Mouse (Mus musculus) left cerebral cortex, postnatal 4 days (tissue): ENCODE results near the gene Zmiz1. TPM values are rescaled to one million over a fixed set of nuclear protein-coding genes. Genes with fewer than 3 reads are reported as not detected.

Experiments
- DNase-seq: peaks from one replicate; pipeline ENCODE4 v3.0.0-alpha.2; 2022
- intact Hi-C: fragments of 180-260 bp; cut with DNase I; formaldehyde crosslinking; loops from one replicate; pipeline ENCODE4 v1.15.1; 2025
- total RNA-seq, 2 experiments: library from RNA; stranded (reverse); gene quantifications; 2 replicates each; pipeline ENCODE4 v1.2.3; 2021

Zmiz1 gene
- total RNA-seq, 2 experiments from 2014 or later: 149 to 152 TPM

- DNase-seq: no peak
- intact Hi-C loops: no loop called here
Observed at GRCm38 (mm10) chr14:25488097-25488613, 29.2 kb downstream of the Zmiz1 start.

- DNase-seq: peak; percentile 63
Observed at GRCm38 (mm10) chr14:25489336-25490078, 30.5 kb downstream of the Zmiz1 start.

GRCm38 (mm10) chr14:25491961-25492360 is 33.0 kb downstream of the Zmiz1 start:
- intact Hi-C loops: no loop called here
- DNase-seq: no peak

More at GRCm38 (mm10) chr14:25489336-25490078, 30.5 kb downstream of the Zmiz1 start:
- intact Hi-C loops: no loop called here

- no peak for DNase-seq
- intact Hi-C loops: no loop called here
Observed at GRCm38 (mm10) chr14:25492567-25493279, 33.7 kb downstream of the Zmiz1 start.

DNA sequence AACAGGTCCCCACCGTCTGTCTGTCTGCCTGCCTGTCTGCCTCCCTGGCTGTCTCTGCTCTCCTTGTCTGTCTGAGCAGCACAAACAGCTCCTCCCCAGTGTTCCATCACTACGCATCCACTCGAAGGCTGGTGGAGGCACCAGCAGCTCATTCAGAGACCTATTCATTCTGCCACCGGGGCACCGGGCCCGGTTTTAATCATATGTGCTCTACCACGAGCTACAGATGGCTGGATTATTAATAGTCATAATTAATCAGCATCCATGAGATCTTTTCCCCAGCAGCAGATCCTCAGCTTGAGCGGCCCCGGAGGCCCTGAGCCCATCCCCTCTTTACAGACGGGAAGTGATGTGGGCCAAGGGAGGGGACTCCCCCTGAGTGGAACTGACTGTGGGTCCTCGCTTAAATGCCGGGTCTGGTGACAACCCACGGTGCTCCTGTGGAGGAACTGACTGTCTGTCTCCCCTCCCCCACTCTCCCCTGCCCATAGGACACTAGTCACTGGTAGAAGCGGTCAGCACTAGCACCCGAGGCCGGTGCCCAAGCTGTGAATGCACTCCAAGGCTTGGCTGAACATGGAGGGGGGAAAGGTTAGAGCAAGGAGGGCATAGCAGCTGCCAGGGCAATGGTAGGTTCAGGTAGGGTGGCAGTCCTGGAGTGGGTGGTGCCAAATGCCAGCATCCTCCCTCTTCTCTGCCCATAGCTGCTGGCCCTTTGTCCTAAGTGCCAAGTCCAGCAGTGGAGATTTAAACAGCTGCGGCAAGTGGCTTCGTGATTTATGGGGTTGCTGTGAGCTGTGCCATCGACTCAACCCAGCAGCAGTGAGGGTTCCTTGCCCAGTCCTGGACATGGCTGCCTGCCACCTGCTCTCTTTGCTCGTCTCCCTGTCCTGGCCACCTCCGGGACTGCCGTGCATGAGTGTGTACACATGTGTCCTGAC is 34.6 kb downstream of the Zmiz1 start:
- intact Hi-C loops: no loop called here
- DNase-seq: peak; percentile 69

DNA sequence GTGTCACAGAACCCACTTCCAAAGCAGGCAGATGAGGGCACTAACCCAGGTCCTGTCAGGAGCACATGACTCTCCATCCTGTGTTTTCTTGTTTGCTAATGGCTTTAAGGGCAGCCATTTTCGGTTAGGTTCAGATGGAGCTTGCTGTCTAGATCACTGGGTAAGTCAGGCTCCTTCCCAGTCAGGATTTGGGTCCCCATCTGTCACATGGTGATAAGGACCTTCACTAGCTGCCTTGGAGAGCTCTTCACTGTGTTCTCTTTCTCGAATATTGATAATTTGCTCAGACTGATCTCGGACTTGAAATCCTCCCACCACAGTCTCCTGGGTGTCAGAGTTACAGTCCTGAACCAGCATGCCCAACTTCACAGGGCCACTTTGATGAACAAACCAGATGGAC is 35.8 kb downstream of the Zmiz1 start:
- intact Hi-C loops: no loop called here
- DNase-seq: no peak

DNA sequence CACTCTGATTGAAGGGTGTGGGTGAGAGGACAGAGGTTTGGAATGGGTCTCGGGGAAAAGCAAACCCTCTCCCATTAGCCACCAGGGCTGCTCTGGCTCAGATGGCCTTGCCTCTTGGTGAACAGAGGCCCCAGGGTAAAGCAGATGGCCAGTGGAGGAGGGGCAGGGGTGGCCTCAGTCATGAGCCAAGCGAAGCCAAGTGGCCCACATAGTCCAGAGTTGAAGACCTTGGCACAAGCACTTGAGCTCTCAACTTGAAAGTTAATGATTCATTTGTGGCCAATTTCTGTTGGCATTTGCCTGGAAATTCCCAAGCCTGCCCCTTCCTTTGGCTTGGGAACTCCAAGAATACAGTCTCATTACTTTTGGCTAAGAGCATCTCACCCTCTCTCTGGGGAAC is 37.1 kb downstream of the Zmiz1 start:
- intact Hi-C loops: no loop called here
- peak; percentile 78 for DNase-seq

DNA sequence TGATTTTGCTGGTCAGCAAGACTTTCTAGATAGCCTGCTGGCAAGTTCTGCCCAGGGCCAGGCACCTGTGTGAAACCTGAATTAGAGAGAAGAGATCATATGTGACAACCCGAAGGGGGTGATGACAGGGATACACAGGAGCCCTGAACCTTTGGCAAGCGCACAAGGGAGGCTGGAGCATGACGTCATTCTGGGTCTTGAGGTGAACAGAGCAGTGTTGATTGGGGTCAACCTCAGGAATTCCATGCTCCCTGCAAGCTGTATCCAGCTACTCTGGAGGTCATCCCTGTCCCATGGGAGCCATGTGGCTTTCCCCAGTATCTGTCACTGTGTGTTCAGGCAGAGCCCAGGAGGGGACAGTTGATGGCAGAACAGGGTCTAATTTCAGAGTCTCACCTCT is 38.0 kb downstream of the Zmiz1 start:
- no peak for DNase-seq

DNA sequence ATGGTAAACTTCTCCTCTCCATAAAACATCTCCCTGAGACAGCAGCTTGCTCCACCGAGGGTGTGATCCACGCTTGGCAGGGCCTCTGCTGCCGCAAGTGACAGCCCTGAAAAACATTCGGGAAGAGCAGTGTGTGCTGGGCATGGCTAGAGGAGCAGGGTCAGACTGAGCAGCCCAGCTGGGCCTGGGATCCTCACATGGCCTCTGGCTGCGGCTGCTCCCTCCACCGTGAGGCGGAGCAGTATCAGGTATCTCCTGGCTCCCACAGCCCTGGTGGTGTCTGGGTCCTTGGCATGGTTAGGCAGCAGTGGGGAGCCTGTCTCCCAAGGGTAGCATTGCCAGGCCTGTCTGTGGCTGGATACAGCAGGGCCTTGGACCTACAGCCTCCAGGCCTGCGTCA is 38.6 kb downstream of the Zmiz1 start:
- intact Hi-C loops: no loop called here
- no peak for DNase-seq

More for the DNA sequence above, 38.0 kb downstream of the Zmiz1 start:
- intact Hi-C loops: no loop called here

DNA sequence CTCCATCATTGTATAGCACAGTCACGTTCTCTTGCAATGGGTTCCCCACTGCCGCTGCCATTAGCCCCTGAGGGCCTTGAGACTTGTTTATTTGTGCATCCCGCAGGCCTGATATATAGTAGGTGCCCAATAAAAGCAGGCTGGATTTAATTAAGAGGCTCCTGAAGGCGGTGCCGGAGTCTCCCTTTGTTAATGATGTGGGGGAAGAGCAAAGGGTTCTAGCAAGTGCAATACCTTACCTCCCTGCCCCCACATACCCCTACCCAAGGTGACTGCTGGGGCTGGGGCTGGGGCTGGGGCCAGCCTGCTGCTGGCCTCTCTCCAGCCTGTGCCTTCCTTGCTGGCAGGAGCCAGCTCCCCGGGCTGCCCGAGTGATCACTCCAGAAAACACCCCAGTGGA is 39.4 kb downstream of the Zmiz1 start:
- no peak for DNase-seq
- intact Hi-C loops: no loop called here

DNA sequence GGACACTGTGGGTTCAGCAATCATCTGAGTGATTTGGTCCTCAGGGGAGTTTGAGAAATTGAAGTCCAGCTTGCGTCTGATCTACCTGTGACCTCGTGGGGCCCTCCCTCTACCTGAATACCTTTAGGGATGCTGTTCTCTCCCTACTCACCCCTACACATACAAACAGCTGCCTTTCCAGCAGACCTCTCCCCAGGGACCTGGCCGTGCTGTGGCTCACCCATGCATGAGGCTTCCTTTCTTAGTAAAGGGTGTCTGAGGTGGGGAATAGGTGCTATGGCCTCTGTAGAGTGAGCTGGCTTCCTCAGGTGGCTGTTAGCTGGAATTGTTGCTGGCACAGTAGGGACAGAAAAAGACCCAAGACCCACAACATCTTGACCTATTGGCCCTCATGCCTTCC is 40.5 kb downstream of the Zmiz1 start:
- intact Hi-C loops: no loop called here
- DNase-seq: no peak

DNA sequence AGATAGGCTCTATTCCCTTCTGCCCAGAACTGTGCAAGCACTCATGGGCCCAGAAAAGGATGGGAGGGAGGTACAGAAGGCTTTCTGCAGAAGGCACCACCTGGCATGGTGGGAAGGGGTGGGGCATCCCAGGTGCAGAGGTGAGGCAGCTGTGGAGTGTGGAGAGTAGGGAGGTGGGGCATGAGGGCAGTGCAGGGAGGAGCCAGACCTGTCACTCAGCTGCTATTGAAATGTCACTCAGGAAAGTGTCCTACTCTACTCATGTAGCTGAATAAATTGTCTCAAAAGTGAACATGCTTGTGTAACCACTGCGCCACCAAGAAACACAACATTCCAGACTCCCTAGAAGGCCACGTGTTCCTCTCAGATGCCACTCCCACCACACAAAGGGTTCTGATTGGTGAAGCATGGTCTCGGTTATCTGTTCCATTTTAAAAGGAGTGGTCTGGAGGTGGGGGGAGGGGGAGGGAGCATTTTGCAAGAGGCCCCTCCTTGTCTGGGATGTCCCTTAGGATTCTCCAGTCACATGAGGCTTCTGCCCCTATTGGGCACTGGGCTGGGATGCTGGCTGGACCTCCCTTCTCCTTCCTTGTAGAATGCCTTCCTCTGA is 41.6 kb downstream of the Zmiz1 start:
- intact Hi-C loops: no loop called here
- DNase-seq: no peak

DNA sequence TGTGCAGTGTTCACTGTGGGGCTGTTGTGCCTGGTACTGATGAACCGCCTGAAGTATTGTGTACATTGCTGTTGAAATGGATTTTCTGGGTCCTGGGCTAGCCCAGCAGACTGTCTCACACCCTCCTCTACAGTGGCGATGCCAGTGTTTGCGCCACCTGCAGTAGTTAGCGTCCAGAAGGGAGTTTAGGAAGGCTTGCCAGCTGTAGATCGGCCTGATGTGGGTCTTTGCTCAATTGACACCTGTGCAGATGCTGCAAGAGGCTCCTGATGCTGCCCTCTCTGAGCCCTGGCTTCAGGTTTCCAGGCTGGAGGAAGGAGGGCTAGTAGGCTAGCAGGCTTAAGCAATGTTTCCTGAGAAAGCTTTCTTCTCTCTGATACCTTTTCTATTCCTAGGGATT is 42.5 kb downstream of the Zmiz1 start:
- DNase-seq: no peak
- intact Hi-C loops: no loop called here

DNA sequence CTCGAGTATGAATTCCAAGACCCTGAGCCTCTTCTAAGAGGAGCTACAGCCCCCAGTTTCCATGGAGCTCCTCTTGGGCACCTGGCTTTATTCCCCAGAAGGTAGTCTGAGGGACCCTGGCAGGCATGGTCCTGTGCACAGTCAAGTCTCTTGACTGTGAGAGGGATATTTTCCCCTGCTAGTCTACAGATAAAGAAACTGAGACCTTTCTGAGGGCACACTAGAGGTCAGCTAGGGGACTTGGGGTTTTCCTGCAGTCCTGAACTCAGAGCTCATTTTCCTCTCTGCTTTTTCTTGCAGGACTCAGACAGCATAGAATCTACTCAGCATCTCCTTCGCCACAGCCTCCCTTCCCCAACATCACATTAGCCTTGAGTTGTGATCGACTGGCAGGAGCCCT is 43.4 kb downstream of the Zmiz1 start:
- no peak for DNase-seq
- intact Hi-C loops: no loop called here

DNA sequence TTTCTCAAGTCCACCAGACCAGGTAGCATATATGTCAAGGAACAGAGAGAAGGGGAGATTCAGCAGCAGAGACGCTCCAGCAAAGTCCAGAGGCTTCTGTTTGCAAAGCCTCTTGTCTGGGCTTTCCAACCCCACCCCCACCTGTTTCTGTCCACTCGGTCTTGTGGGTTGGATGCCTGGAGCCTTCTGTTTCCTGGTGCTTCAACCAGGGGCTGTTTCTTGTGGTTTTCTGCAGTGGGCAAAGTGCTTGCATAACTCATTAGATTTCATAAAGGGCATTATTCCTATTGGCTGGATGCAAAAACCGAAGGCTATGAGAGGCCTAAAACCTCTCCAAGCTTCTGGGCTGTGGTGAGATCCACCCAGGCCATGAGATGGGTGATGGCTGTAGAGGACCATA is 45.3 kb downstream of the Zmiz1 start:
- DNase-seq: no peak
- intact Hi-C loops: no loop called here

GRCm38 (mm10) chr14:25505201-25505671 is 46.3 kb downstream of the Zmiz1 start:
- intact Hi-C loops: no loop called here
- no peak for DNase-seq

- no peak for DNase-seq
- intact Hi-C loops: no loop called here
Observed at GRCm38 (mm10) chr14:25508111-25508756, 49.2 kb downstream of the Zmiz1 start.

- intact Hi-C loops: no loop called here
- no peak for DNase-seq
Observed at GRCm38 (mm10) chr14:25508757-25509139, 49.8 kb downstream of the Zmiz1 start.

GRCm38 (mm10) chr14:25509450-25510129 is 50.6 kb downstream of the Zmiz1 start:
- intact Hi-C loops: no loop called here
- peak; percentile 52 for DNase-seq
